Mouse (Mus musculus): ENCODE results near the gene 1700020D05Rik. TPM values are rescaled to one million over a fixed set of nuclear protein-coding genes. Genes with fewer than 3 reads are reported as not detected.

Gene 1700020D05Rik
- polyA plus RNA-seq, 1 experiment from 2014 or later, result 0.75 TPM

- peaks cover 38% of the 10 kb centered on the region for H3K4me1 ChIP-seq (ENCODE audit: control insufficient read depth, insufficient read depth, low read length)
- ATAC-seq (ENCODE audit: low read depth), result no peak
These were observed 43.7 kb downstream of the 1700020D05Rik start for GRCm38 (mm10) chr19:5459896-5460295.

GRCm38 (mm10) chr19:5459019-5459418, 44.6 kb downstream of the 1700020D05Rik start:
- no peak overlapping the region for H3K9ac ChIP-seq (replicated peaks; ENCODE audit: low read depth, low read length)
- WGBS, result 70% methylated on average over 7 of the region's 7 CpGs
- H3K4me3 ChIP-seq (ENCODE audit: low read depth, low read length), result no peak overlapping the region
- no peak for ATAC-seq (ENCODE audit: low read depth)
- no peak overlapping the region for H3K27ac ChIP-seq (ENCODE audit: low read depth, low read length)
- H3K4me2 ChIP-seq (ENCODE audit: low read depth, low read length), result 0 out of 2 replicates have a peak overlapping the region, but pooled peaks have one; percentile 12
- H3K27me3 ChIP-seq (ENCODE audit: control insufficient read depth, insufficient read depth, low read length), result no peaks in the 10 kb centered on the region; the same call in 1 of the 2 replicates
- H3K4me1 ChIP-seq (ENCODE audit: control insufficient read depth, insufficient read depth, low read length), result peaks cover 34% of the 10 kb centered on the region
- no peaks in the 10 kb centered on the region for H3K9me3 ChIP-seq (ENCODE audit: control insufficient read depth, low read length)
- peaks cover 7% of the 10 kb centered on the region; the same call in 1 of the 2 replicates for H3K36me3 ChIP-seq (ENCODE audit: control insufficient read depth, insufficient read depth, low read length)

More at GRCm38 (mm10) chr19:5459896-5460295, 43.7 kb downstream of the 1700020D05Rik start:
- peak overlapping the region; percentile 24; the same call in 1 of the 2 replicates for H3K27ac ChIP-seq (ENCODE audit: low read depth, low read length)
- H3K4me2 ChIP-seq (ENCODE audit: low read depth, low read length), result peak overlapping the region; percentile 94
- no peaks in the 10 kb centered on the region for H3K9me3 ChIP-seq (ENCODE audit: control insufficient read depth, low read length)
- peak overlapping the region; percentile 76 for H3K9ac ChIP-seq (replicated peaks; ENCODE audit: low read depth, low read length)
- H3K27me3 ChIP-seq (ENCODE audit: control insufficient read depth, insufficient read depth, low read length), result no peaks in the 10 kb centered on the region; the same call in 1 of the 2 replicates
- WGBS, result 21% methylated on average over 3 of the region's 3 CpGs
- H3K4me3 ChIP-seq (ENCODE audit: low read depth, low read length), result peak overlapping the region; percentile 75
- peaks cover 10% of the 10 kb centered on the region for H3K36me3 ChIP-seq (ENCODE audit: control insufficient read depth, insufficient read depth, low read length)

DNA sequence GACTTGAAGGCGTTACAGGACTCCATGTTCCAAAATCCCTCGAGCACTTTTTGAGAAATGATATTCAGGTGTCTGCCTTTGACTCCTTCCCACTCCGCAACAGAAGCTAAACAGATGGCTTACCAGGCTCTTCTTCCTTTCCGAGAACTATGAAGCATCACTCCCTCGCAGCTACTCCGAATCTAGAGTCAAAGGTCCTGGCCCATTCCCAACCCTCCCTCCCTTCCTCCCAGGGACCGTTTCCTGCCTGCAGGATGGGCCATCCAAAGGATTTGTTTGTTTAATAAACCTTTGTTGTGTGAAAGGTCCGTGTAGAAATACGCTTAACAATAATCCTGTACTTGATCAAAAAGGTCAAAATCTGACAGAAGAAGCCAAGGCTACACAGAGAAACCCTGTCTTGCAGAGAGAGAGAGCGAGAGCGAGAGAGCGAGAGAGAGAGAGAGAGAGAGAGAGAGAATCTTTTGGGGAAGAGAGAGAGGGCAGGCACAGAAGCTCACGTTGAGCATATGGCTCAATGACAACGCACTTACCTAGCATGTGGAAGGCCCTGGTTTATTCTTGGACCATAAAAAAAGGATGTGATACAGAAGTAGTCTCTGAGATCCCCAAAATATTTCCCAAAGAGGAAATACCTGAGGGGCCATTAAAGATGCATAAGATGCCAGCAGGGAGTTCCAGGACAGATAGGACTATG, 45.7 kb downstream of the 1700020D05Rik start, which contains the start of gene Ccdc85b:
Gene Ccdc85b (minus strand): TSS at position 149 of the 697 bp plus-strand sequence.
- Histone ChIP-seq H3K27me3 (ENCODE audit: control insufficient read depth, insufficient read depth, low read length) (no peaks in the 10 kb centered on the region; the same call in 1 of the 2 replicates), H3K36me3 (ENCODE audit: control insufficient read depth, insufficient read depth, low read length) (no peaks in the 10 kb centered on the region), H3K9ac (replicated peaks; ENCODE audit: low read depth, low read length) (peak within 1 kb of the TSS; percentile 90), H3K4me3 (ENCODE audit: low read depth, low read length) (peak within 1 kb of the TSS; percentile 84), H3K27ac (ENCODE audit: low read depth, low read length) (peak within 1 kb of the TSS; percentile 91), H3K4me1 (ENCODE audit: control insufficient read depth, insufficient read depth, low read length) (peaks cover 32% of the 10 kb centered on the region), H3K4me2 (ENCODE audit: low read depth, low read length) (peak within 1 kb of the TSS; percentile 97), H3K9me3 (ENCODE audit: control insufficient read depth, low read length) (no peaks in the 10 kb centered on the region)
- peak; percentile 10; the same call in 1 of the 2 replicates for ATAC-seq (ENCODE audit: low read depth)
- WGBS, result 13% methylated on average over 14 of the region's 14 CpGs

DNA sequence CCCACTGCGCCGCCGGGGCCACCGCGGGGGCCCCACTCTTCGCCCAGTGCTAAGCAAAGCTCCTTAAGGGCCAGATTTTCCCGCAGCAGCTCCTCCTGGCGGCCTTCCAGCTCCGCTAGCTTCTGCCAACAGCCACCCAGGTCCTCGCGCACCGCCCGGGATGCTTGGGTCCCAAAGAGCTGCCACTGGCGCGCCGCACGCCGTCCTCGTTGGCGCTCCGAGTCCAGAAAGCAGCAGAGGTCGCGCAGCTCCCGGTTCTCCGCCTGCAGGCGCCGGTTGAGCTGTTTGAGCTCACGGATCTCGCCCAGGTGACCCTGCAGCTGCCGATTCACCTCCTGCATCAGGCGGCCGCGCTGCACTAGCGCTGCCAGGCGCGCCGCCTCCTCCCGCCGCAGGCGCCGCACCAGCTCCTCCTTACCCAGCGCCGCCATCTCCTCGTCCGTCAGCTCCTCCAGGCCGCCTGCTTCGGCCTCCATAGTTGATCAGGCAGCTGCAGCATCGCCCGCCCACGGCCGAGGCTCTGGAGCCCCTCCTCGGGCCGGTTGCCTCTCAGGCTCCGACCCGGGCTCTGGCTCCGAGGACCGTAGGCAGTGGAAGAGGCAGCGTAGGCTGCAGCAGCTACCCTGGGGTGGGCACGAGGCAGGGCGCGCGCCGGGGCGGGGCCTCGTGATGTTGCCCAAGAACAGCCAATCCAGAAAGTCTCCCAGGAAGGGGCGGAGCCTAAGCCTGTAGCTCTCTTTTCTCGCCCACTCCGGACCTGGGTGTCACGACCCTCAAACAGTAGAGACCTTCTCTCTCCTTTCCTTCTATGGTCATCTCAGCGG, 46.5 kb downstream of the 1700020D05Rik start:
- Histone ChIP-seq H3K36me3 (ENCODE audit: control insufficient read depth, insufficient read depth, low read length) (no peaks in the 10 kb centered on the region), H3K9me3 (ENCODE audit: control insufficient read depth, low read length) (no peaks in the 10 kb centered on the region), H3K9ac (replicated peaks; ENCODE audit: low read depth, low read length) (peak overlapping the region; percentile 90), H3K4me2 (ENCODE audit: low read depth, low read length) (peak overlapping the region; percentile 97), H3K27me3 (ENCODE audit: control insufficient read depth, insufficient read depth, low read length) (no peaks in the 10 kb centered on the region; the same call in 1 of the 2 replicates), H3K4me3 (ENCODE audit: low read depth, low read length) (peak overlapping the region; percentile 84), H3K4me1 (ENCODE audit: control insufficient read depth, insufficient read depth, low read length) (peaks cover 32% of the 10 kb centered on the region), H3K27ac (ENCODE audit: low read depth, low read length) (peak overlapping the region; percentile 91)
- peak; percentile 92 for ATAC-seq (ENCODE audit: low read depth)
- under 1% methylated on average over 70 of the region's 70 CpGs for WGBS

- Histone ChIP-seq H3K9me3 (ENCODE audit: control insufficient read depth, low read length) (no peaks in the 10 kb centered on the region), H3K4me1 (ENCODE audit: control insufficient read depth, insufficient read depth, low read length) (peaks cover 31% of the 10 kb centered on the region), H3K4me2 (ENCODE audit: low read depth, low read length) (peak overlapping the region; percentile 97), H3K4me3 (ENCODE audit: low read depth, low read length) (peak overlapping the region; percentile 84), H3K36me3 (ENCODE audit: control insufficient read depth, insufficient read depth, low read length) (no peaks in the 10 kb centered on the region), H3K27me3 (ENCODE audit: control insufficient read depth, insufficient read depth, low read length) (no peaks in the 10 kb centered on the region; the same call in 1 of the 2 replicates), H3K27ac (ENCODE audit: low read depth, low read length) (peak overlapping the region; percentile 91), H3K9ac (replicated peaks; ENCODE audit: low read depth, low read length) (peak overlapping the region; percentile 90)
- no peak for ATAC-seq (ENCODE audit: low read depth)
- 3% methylated on average over 26 of the region's 26 CpGs for WGBS
These were observed 47.2 kb downstream of the 1700020D05Rik start for GRCm38 (mm10) chr19:5456241-5456921.

GRCm38 (mm10) chr19:5455568-5455967, 48.0 kb downstream of the 1700020D05Rik start:
- no peak overlapping the region for H3K27ac ChIP-seq (ENCODE audit: low read depth, low read length)

GRCm38 (mm10) chr19:5455037-5455436, 48.5 kb downstream of the 1700020D05Rik start:
- Histone ChIP-seq H3K9me3 (ENCODE audit: control insufficient read depth, low read length) (no peaks in the 10 kb centered on the region), H3K4me1 (ENCODE audit: control insufficient read depth, insufficient read depth, low read length) (peaks cover 24% of the 10 kb centered on the region), H3K27ac (ENCODE audit: low read depth, low read length) (no peak overlapping the region), H3K4me3 (ENCODE audit: low read depth, low read length) (no peak overlapping the region), H3K4me2 (ENCODE audit: low read depth, low read length) (peak overlapping the region; percentile 97; the same call in 1 of the 2 replicates), H3K27me3 (ENCODE audit: control insufficient read depth, insufficient read depth, low read length) (peaks cover 3% of the 10 kb centered on the region; the same call in 1 of the 2 replicates), H3K36me3 (ENCODE audit: control insufficient read depth, insufficient read depth, low read length) (no peaks in the 10 kb centered on the region), H3K9ac (replicated peaks; ENCODE audit: low read depth, low read length) (no peak overlapping the region)
- 81% methylated on average over 12 of the region's 12 CpGs for WGBS
- ATAC-seq (ENCODE audit: low read depth), result no peak

More at GRCm38 (mm10) chr19:5455568-5455967, 48.0 kb downstream of the 1700020D05Rik start:
- peaks cover 25% of the 10 kb centered on the region for H3K4me1 ChIP-seq (ENCODE audit: control insufficient read depth, insufficient read depth, low read length)
- no peaks in the 10 kb centered on the region for H3K9me3 ChIP-seq (ENCODE audit: control insufficient read depth, low read length)
- peak overlapping the region; percentile 97 for H3K4me2 ChIP-seq (ENCODE audit: low read depth, low read length)
- H3K36me3 ChIP-seq (ENCODE audit: control insufficient read depth, insufficient read depth, low read length), result no peaks in the 10 kb centered on the region
- H3K4me3 ChIP-seq (ENCODE audit: low read depth, low read length), result peak overlapping the region; percentile 84
- no peak overlapping the region for H3K9ac ChIP-seq (replicated peaks; ENCODE audit: low read depth, low read length)
- ATAC-seq (ENCODE audit: low read depth), result no peak
- 0 out of 2 replicates have a peak, but pooled peaks cover 2% of the 10 kb centered on the region for H3K27me3 ChIP-seq (ENCODE audit: control insufficient read depth, insufficient read depth, low read length)
- WGBS, result 64% methylated on average over 8 of the region's 8 CpGs
